Mouse (Mus musculus) myocyte (in vitro differentiated cells): ENCODE data around the gene Syn3. TPM values are rescaled to one million over a fixed set of nuclear protein-coding genes. Genes with fewer than 3 reads are reported as not detected.

Experiments used
- H3K27me3 ChIP-seq: one replicate; pipeline ENCODE4 v1.6.1; 2011; ENCODE audit not compliant: control insufficient read depth, insufficient read depth, insufficient read length
- H3K36me3 ChIP-seq: one replicate; pipeline ENCODE4 v1.6.1; 2011; ENCODE audit not compliant: control insufficient read depth, insufficient read depth
- H3K4me2 ChIP-seq: one replicate; pipeline ENCODE4 v1.6.1; 2011; ENCODE audit warnings: low read depth, control low read depth
- H3K4me3 ChIP-seq: one replicate; pipeline ENCODE4 v1.5.1; 2011; ENCODE audit warnings: mild to moderate bottlenecking, control low read depth, moderate library complexity
- H3K79me2 ChIP-seq: one replicate; pipeline ENCODE4 v1.6.1; 2011; ENCODE audit not compliant: control insufficient read depth, insufficient read depth
- H3ac ChIP-seq: one replicate; pipeline ENCODE4 v1.6.1; 2011; ENCODE audit not compliant: control insufficient read depth, insufficient read length
- CEBPB ChIP-seq: IDR thresholded peaks from 2 replicates; pipeline ENCODE4 v1.6.1; 2011; ENCODE audit warnings: mild to moderate bottlenecking, moderate library complexity; ENCODE audit not compliant: poor library complexity, insufficient read depth, severe bottlenecking
- E2F4 ChIP-seq: IDR thresholded peaks from one replicate; pipeline ENCODE4 v1.6.1; 2011; ENCODE audit warnings: mild to moderate bottlenecking, control low read depth, moderate library complexity; ENCODE audit not compliant: insufficient read depth
- MAX ChIP-seq: IDR thresholded peaks from one replicate; pipeline ENCODE4 v1.6.1; 2011; ENCODE audit warnings: low read depth, mild to moderate bottlenecking, control low read depth
- MYOD1 ChIP-seq, 3 experiments: IDR thresholded peaks; one replicate each; pipeline ENCODE4 v1.6.1; 2011; ENCODE audit warnings: control low read depth in 2 of 3, low read depth in 2 of 3, mild to moderate bottlenecking in 2 of 3, moderate library complexity in 1 of 3; ENCODE audit not compliant: insufficient read length in 2 of 3, control insufficient read depth in 1 of 3
- MYOG ChIP-seq, 3 experiments: IDR thresholded peaks; one replicate each; pipeline ENCODE4 v1.6.1; 2011; ENCODE audit warnings: control low read depth in 2 of 3, low read depth in 2 of 3, mild to moderate bottlenecking in 2 of 3; ENCODE audit not compliant: insufficient read length in 2 of 3, control insufficient read depth in 1 of 3, insufficient read depth in 1 of 3
- POLR2A ChIP-seq: IDR thresholded peaks from one replicate; pipeline ENCODE4 v1.6.1; 2011; ENCODE audit warnings: low read depth, mild to moderate bottlenecking, control low read depth, moderate library complexity; ENCODE audit not compliant: insufficient read length
- POLR2AphosphoS2 ChIP-seq: IDR thresholded peaks from one replicate; pipeline ENCODE4 v1.6.1; 2011; ENCODE audit warnings: low read depth, control low read depth; ENCODE audit not compliant: insufficient read length
- REST ChIP-seq: IDR thresholded peaks from one replicate; pipeline ENCODE4 v1.6.1; 2011; ENCODE audit warnings: mild to moderate bottlenecking, control low read depth, moderate library complexity; ENCODE audit not compliant: insufficient read depth, insufficient read length
- SRF ChIP-seq: IDR thresholded peaks from one replicate; pipeline ENCODE4 v1.6.1; 2011; ENCODE audit warnings: low read depth; ENCODE audit not compliant: control insufficient read depth, insufficient read length
- TCF12 ChIP-seq: IDR thresholded peaks from one replicate; pipeline ENCODE4 v1.6.1; 2011; ENCODE audit warnings: mild to moderate bottlenecking, control low read depth; ENCODE audit not compliant: poor library complexity, insufficient read depth, severe bottlenecking
- TCF3 ChIP-seq: IDR thresholded peaks from one replicate; pipeline ENCODE4 v1.6.1; 2011; ENCODE audit warnings: low read depth, control low read depth; ENCODE audit not compliant: insufficient read length
- USF1 ChIP-seq: IDR thresholded peaks from one replicate; pipeline ENCODE4 v1.6.1; 2011; ENCODE audit warnings: low read depth, mild to moderate bottlenecking, control low read depth, moderate library complexity
- polyA plus RNA-seq: library from polyadenylated mRNA; unstranded; fragments of >200 nt; fragmentation: generic; extraction: Trizol; gene quantifications from one replicate; pipeline ENCODE4 v1.2.1, GENCODE M21; 2012; ENCODE audit warnings: missing spikeins

Gene Syn3
- polyA plus RNA-seq, 1 experiment: 0.08 TPM

DNA sequence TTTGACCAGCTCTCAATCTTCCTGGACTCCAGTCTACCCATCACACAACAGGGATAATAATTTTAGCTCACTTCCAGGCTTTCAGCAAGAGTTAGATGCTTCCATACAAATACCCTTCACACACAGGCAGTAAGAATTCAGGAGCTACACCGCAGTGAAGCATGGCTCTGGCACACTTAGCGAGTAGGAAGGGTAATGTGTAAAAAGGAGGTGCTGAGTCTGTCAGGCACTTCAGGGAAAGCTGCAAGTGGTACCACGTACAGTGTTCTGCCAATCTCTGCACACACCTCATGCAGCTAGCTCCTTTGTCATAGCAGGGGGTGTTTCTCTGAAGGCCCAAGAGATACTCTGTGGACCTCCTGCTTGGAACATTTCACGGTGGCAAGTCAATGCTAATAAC, 12.7 kb downstream of the Syn3 start:
- TF ChIP-seq MYOG (IDR thresholded peaks at IDR 0.05; ENCODE audit: control insufficient read depth in 1 of 3, insufficient read depth in 1 of 3, insufficient read length in 2 of 3, low read depth in 2 of 3) (no peak), USF1 (no peak), MAX (no peak), POLR2A (no peak), E2F4 (no peak), SRF (no peak), POLR2AphosphoS2 (no peak), REST (no peak), TCF3 (no peak), MYOD1 (IDR thresholded peaks at IDR 0.05; ENCODE audit: control insufficient read depth in 1 of 3, insufficient read length in 2 of 3, low read depth in 2 of 3) (no peak), TCF12 (no peak), CEBPB (no peak)
- H3K4me3 ChIP-seq: no peak overlapping the region
- H3K79me2 ChIP-seq: no peaks in the 10 kb centered on the region
- H3ac ChIP-seq: no peak overlapping the region
- H3K4me2 ChIP-seq: no peak overlapping the region
- no peaks in the 10 kb centered on the region for H3K36me3 ChIP-seq
- peaks cover 19% of the 10 kb centered on the region for H3K27me3 ChIP-seq

DNA sequence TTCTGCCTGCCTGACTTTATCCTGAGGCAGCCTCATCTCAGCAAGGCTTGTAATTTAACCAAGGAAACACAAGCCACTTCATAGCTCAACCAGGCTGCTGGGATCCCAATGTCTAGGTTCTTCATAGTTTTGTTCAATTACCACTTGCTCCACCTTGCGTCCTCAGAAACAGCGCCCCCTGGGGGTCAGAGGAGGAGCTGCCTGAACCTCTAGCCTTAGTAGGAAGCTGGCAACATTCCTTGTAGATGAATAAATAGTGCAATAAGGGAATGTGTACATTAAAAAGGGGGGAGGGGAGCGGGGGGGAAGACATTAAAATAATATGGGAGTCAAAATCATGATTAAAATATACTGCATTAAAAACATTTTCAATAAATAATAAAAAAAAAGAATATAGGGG, 14.7 kb downstream of the Syn3 start:
- H3K4me3 ChIP-seq: no peak overlapping the region
- H3ac ChIP-seq: no peak overlapping the region
- no peaks in the 10 kb centered on the region for H3K79me2 ChIP-seq
- TF ChIP-seq MYOG (IDR thresholded peaks at IDR 0.05; ENCODE audit: control insufficient read depth in 1 of 3, insufficient read depth in 1 of 3, insufficient read length in 2 of 3, low read depth in 2 of 3) (no peak), SRF (no peak), MAX (no peak), POLR2AphosphoS2 (no peak), REST (no peak), E2F4 (no peak), USF1 (no peak), CEBPB (no peak), TCF3 (no peak), POLR2A (no peak), MYOD1 (IDR thresholded peaks at IDR 0.05; ENCODE audit: control insufficient read depth in 1 of 3, insufficient read length in 2 of 3, low read depth in 2 of 3) (no peak), TCF12 (no peak)
- H3K36me3 ChIP-seq: no peaks in the 10 kb centered on the region
- H3K27me3 ChIP-seq: peaks cover 19% of the 10 kb centered on the region
- no peak overlapping the region for H3K4me2 ChIP-seq

DNA sequence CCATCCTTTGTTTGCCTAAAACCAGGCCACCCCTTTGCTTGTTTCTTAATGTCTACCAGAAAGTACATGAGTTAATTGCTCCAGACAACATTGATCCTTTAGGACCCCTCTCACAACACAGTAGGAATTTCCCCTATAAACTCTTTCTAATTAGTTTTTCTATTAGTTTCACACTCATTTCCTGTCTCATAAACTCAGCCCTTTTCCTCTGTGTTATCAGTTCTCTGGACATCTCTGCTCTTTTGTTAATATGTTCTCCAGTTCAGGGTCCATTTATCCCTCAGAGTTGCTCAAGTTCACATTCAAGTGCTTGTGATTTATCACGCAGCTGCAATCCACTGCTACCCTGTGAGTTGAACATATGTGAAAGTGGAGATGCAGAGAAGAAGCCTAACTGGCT, 16.2 kb downstream of the Syn3 start:
- TF ChIP-seq REST (no peak), E2F4 (no peak), POLR2AphosphoS2 (no peak), TCF12 (no peak)

DNA sequence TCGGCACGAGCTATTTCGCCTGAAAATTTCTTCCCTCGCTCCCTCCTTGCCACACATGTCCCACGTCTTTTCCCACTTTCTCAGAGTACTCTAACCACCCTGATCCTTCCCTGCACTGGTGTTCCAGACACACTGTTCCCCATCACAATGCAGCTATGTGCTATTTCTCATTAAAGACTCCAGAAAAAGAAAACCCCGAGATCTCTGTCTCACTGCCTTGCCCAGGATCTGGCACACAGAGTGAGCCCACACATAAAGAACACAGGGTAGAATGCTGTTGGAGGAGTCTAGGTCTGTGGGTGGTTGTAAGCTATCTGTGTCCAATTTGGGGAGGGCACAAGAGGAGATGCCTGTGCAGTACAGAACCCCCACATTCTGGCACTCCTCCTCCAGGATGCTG, 18.0 kb downstream of the Syn3 start:
- peaks cover 39% of the 10 kb centered on the region for H3K27me3 ChIP-seq
- no peaks in the 10 kb centered on the region for H3K36me3 ChIP-seq
- H3K4me3 ChIP-seq: no peak overlapping the region
- TF ChIP-seq MAX (no peak), E2F4 (no peak), POLR2AphosphoS2 (no peak), TCF12 (no peak)
- no peaks in the 10 kb centered on the region for H3K79me2 ChIP-seq
- no peak overlapping the region for H3ac ChIP-seq
- H3K4me2 ChIP-seq: no peak overlapping the region

More for the DNA sequence above, 16.2 kb downstream of the Syn3 start:
- H3K36me3 ChIP-seq: no peaks in the 10 kb centered on the region
- no peak overlapping the region for H3K4me2 ChIP-seq
- H3K27me3 ChIP-seq: peaks cover 31% of the 10 kb centered on the region
- H3K4me3 ChIP-seq: no peak overlapping the region
- H3ac ChIP-seq: no peak overlapping the region
- no peaks in the 10 kb centered on the region for H3K79me2 ChIP-seq

DNA sequence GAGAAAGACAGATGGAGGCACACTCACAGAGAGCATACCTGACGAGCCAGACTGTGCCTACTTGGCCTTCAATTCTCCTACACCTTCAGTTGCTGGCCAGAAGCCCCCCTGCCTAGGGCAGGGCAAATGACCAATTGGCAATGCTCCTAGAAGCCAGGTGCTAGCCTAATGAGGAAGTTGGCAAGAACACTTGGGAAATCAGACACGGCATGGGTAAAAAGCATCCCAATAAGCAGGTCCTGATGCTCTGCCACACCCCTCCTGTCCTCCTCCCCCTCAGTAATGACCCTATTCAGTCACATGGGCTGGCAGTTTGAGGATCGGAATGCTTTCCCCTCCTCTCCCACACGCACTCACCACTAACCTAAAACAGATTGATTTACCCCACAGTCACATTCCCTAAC, 19.0 kb downstream of the Syn3 start:
- no peak for TF ChIP-seq REST
- TF ChIP-seq E2F4: no peak
- no peak for TF ChIP-seq SRF
- TF ChIP-seq POLR2AphosphoS2: no peak
- TF ChIP-seq USF1: no peak
- TF ChIP-seq MAX: no peak
- TF ChIP-seq TCF12: no peak
- no peak for TF ChIP-seq MYOG (IDR thresholded peaks at IDR 0.05; ENCODE audit: control insufficient read depth in 1 of 3, insufficient read depth in 1 of 3, insufficient read length in 2 of 3, low read depth in 2 of 3)
- no peak for TF ChIP-seq POLR2A
- TF ChIP-seq TCF3: no peak
- no peak for TF ChIP-seq CEBPB
- no peak for TF ChIP-seq MYOD1 (IDR thresholded peaks at IDR 0.05; ENCODE audit: control insufficient read depth in 1 of 3, insufficient read length in 2 of 3, low read depth in 2 of 3)
- Histone ChIP-seq H3K36me3 (no peaks in the 10 kb centered on the region), H3K4me3 (no peak overlapping the region), H3K4me2 (no peak overlapping the region), H3K79me2 (no peaks in the 10 kb centered on the region), H3ac (no peak overlapping the region), H3K27me3 (peaks cover 38% of the 10 kb centered on the region)
